Mouse (Mus musculus): ENCODE results near the gene Mapk8ip1.

The Mapk8ip1 gene

GRCm38 (mm10) chr2:92353402-92353801 is 47.7 kb downstream of the Mapk8ip1 start:
- in situ Hi-C loops (cut with MboI; ENCODE audit: unreplicated experiment in 2 of 2), result no loop called here

GRCm38 (mm10) chr2:92350686-92351085 is 50.4 kb downstream of the Mapk8ip1 start:
- in situ Hi-C loops (cut with MboI; ENCODE audit: unreplicated experiment in 2 of 2), result no loop called here

- in situ Hi-C loops (cut with MboI; ENCODE audit: unreplicated experiment in 2 of 2), result no loop called here
Measured at GRCm38 (mm10) chr2:92349589-92350425, 51.3 kb downstream of the Mapk8ip1 start.

GRCm38 (mm10) chr2:92347191-92347590 is 53.9 kb downstream of the Mapk8ip1 start:
- in situ Hi-C loops (cut with MboI; ENCODE audit: unreplicated experiment in 2 of 2), result no loop called here

- in situ Hi-C loops (cut with MboI; ENCODE audit: unreplicated experiment in 2 of 2), result no loop called here
Measured at GRCm38 (mm10) chr2:92342418-92342817, 58.6 kb downstream of the Mapk8ip1 start.

All from v-Abl transformed pro-B cells (cell line).